Mouse (Mus musculus) small intestine, adult 2 months (tissue): ENCODE measurements around the gene Il1r1.

Source experiments
- CTCF ChIP-seq: fragments of 200-500 bp; IDR thresholded peaks from 2 replicates; pipeline ENCODE4 v1.5.1; 2012; ENCODE audit warnings: low read depth, mild to moderate bottlenecking, control low read depth, inconsistent platforms, low read length, moderate library complexity, mixed read lengths; ENCODE audit not compliant: insufficient replicate concordance, insufficient read length; ENCODE audit errors: extremely low read depth
- POLR2A ChIP-seq: fragments of 200-500 bp; IDR thresholded peaks from 2 replicates; pipeline ENCODE4 v1.6.1; 2012; ENCODE audit warnings: low read depth, mild to moderate bottlenecking, control low read depth, inconsistent platforms, low read length, moderate library complexity

DNA sequence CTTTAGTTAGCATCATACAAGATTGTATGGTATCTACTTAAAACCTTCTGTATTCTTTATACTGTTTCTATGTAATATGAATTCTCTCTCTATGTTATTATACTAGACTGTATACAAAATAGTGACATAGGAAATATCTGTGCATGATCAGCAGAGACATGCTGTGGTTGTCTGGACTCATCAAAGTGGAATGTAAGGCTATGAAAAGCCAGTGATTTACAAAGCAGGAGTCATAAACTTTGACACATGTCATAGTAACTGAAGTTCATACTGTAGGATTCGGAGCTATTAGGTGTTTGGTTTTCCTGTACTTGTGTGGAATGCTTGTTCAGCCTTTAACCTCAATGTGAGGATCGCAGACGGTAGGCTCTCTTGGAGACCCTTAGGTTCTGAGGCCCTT is 8.7 kb downstream of the Il1r1 start:
- TF ChIP-seq POLR2A, result no peak
- no peak for TF ChIP-seq CTCF
